ENCODE assay signal across 9 mouse cellular contexts in genomic region chr3:144561511-144562250, GRCm38 (mm10). TPM values are rescaled to one million over a fixed set of nuclear protein-coding genes. Genes with fewer than 3 reads are reported as not detected.
DNase-seq lines count a peak whose midpoint lies in the region; ATAC-seq lines count a peak whose summit lies in the region.
"Had no signal": no experiment of that assay in that cellular context is flagged by ENCODE, and none has a peak within 500 bp of the region (broad histone marks: within the 10 kb centered on the region; RNA-seq: fewer than 3 reads in every experiment).

No protein-coding gene starts in this region.

- no peaks in the 10 kb centered on the region for H3K27me3 ChIP-seq in kidney, embryonic 14.5 days (ENCODE audit: control insufficient read depth, insufficient read depth, low read length)
- H3K27me3 ChIP-seq in heart, embryonic 16.5 days (ENCODE audit: control insufficient read depth, insufficient read depth, low read length): no peaks in the 10 kb centered on the region
- H3K27me3 ChIP-seq: hindbrain, embryonic 15.5 days had no signal

- no peak for DNase-seq in kidney, postnatal 36 days
- peak; percentile 61 for DNase-seq in T-cell, adult 2 months (ENCODE audit: low spot score)
- DNase-seq in left cerebral cortex, adult 8-10 months (ENCODE audit: low spot score in 2 of 2): no peak
- no peak for DNase-seq in kidney, adult 8-10 months
- no peak for DNase-seq in kidney, postnatal 4 days

- WGBS in kidney, embryonic 14.5 days: 75% methylated on average over 22 of the region's 22 CpGs
- WGBS in heart, embryonic 16.5 days: 44% methylated on average over 22 of the region's 22 CpGs

- no peaks in the 10 kb centered on the region for H3K9me3 ChIP-seq in kidney, embryonic 14.5 days (ENCODE audit: control insufficient read depth, low read length)
- no peaks in the 10 kb centered on the region for H3K9me3 ChIP-seq in heart, embryonic 16.5 days (replicated peaks; ENCODE audit: control insufficient read depth, low read length)
- H3K9me3 ChIP-seq: hindbrain, embryonic 15.5 days had no signal

- peak; percentile 28; the same call in 1 of the 2 replicates for ATAC-seq in kidney, embryonic 14.5 days (ENCODE audit: low FRiP score, low TSS enrichment)
- peak; percentile 46; the same call in 1 of the 2 replicates for ATAC-seq in heart, embryonic 16.5 days (replicated peaks; ENCODE audit: extremely low read depth, insufficient read depth, low FRiP score)
- ATAC-seq in megakaryocyte progenitor cell, adult 5-6 weeks (replicated peaks; ENCODE audit: poor library complexity): peak; percentile 91

- H3K4me3 ChIP-seq in kidney, embryonic 14.5 days (ENCODE audit: low read length): no peak overlapping the region
- peak overlapping the region; percentile 35 for H3K4me3 ChIP-seq in heart, embryonic 16.5 days (ENCODE audit: low read length)
- H3K4me3 ChIP-seq: hindbrain, embryonic 15.5 days had no signal

- H3K4me1 ChIP-seq in kidney, embryonic 14.5 days (ENCODE audit: control insufficient read depth, insufficient read depth, low read length): peaks cover 12% of the 10 kb centered on the region; the same call in 1 of the 2 replicates
- peaks cover 20% of the 10 kb centered on the region for H3K4me1 ChIP-seq in heart, embryonic 16.5 days (ENCODE audit: control insufficient read depth, insufficient read depth, low read length)

- no peak overlapping the region for H3K9ac ChIP-seq in kidney, embryonic 14.5 days (ENCODE audit: low read depth, low read length)
- peak overlapping the region; percentile 1 for H3K9ac ChIP-seq in heart, embryonic 16.5 days (ENCODE audit: low read length)
- H3K9ac ChIP-seq: hindbrain, embryonic 15.5 days had no signal

- H3K36me3 ChIP-seq in kidney, embryonic 14.5 days (ENCODE audit: control insufficient read depth, insufficient read depth, low read length): no peaks in the 10 kb centered on the region
- no peaks in the 10 kb centered on the region for H3K36me3 ChIP-seq in heart, embryonic 16.5 days (ENCODE audit: control insufficient read depth, insufficient read depth)
- H3K36me3 ChIP-seq: hindbrain, embryonic 15.5 days had no signal

- no peak overlapping the region for H3K27ac ChIP-seq in kidney, embryonic 14.5 days (ENCODE audit: low read depth, low read length)
- no peak overlapping the region for H3K27ac ChIP-seq in heart, embryonic 16.5 days (ENCODE audit: low read length)
- H3K27ac ChIP-seq: hindbrain, embryonic 15.5 days had no signal

- H3K4me2 ChIP-seq in kidney, embryonic 14.5 days (replicated peaks; ENCODE audit: low read depth, low read length): no peak overlapping the region
- peak overlapping the region; percentile 59 for H3K4me2 ChIP-seq in heart, embryonic 16.5 days (ENCODE audit: low read depth, low read length)
- H3K4me2 ChIP-seq: hindbrain, embryonic 15.5 days had no signal

RNA-seq across cellular contexts. Expression of gene Hs2st1, which starts 8.3 kb away (rescaled TPM):
- polyA plus RNA-seq in kidney, embryonic 14.5 days (2014; fragmentation: Nextera tagmentation; extraction: Ambion mirVana): 13.7 and 16.9 TPM in 2 replicates
- polyA plus RNA-seq in heart, embryonic 16.5 days (2015; fragmentation: Nextera tagmentation; extraction: Ambion mirVana): 6.3 and 6.6 TPM in 2 replicates
- total RNA-seq in megakaryocyte progenitor cell, adult 5-6 weeks (2015): 14.2 and 15.7 TPM in 2 replicates
- total RNA-seq in megakaryocyte progenitor cell, adult 5-6 weeks (2017): 11.8 and 14.7 TPM in 2 replicates
- 10 to 100 TPM; 42.0 to 51.7 (median 48.7) TPM for total RNA-seq in left cerebral cortex, adult 8-10 months (2022)

RNA-seq across cellular contexts. Expression of gene Selenof, which starts 8.4 kb away (rescaled TPM):
- 515 and 688 TPM in 2 replicates for polyA plus RNA-seq in kidney, embryonic 14.5 days (2014; fragmentation: Nextera tagmentation; extraction: Ambion mirVana)
- 453 and 470 TPM in 2 replicates for polyA plus RNA-seq in heart, embryonic 16.5 days (2015; fragmentation: Nextera tagmentation; extraction: Ambion mirVana)
- 542 and 574 TPM in 2 replicates for total RNA-seq in megakaryocyte progenitor cell, adult 5-6 weeks (2015)
- 723 and 819 TPM in 2 replicates for total RNA-seq in megakaryocyte progenitor cell, adult 5-6 weeks (2017)
- 100 to 1,000 TPM; 210 to 244 (median 232) TPM for total RNA-seq in left cerebral cortex, adult 8-10 months (2022)

Comparison
In these comparisons a context has a peak if more than half of its experiments do, and no peak if none do; other contexts are left out.
1. ATAC-seq: peak in every context shown above with its lines; median percentile 91 in megakaryocyte progenitor cell, adult 5-6 weeks; 46 in heart, embryonic 16.5 days; 28 in kidney, embryonic 14.5 days.